ENCODE assay signal across 24 mouse cellular contexts in genomic region chr1:163657766-163658534, GRCm38 (mm10).
DNase-seq lines count a peak whose midpoint lies in the region; ATAC-seq lines count a peak whose summit lies in the region.
"Had no signal": no experiment of that assay in that cellular context is flagged by ENCODE, and none has a peak within 500 bp of the region (broad histone marks: within the 10 kb centered on the region; RNA-seq: fewer than 3 reads in every experiment).

No protein-coding gene starts in this region.

- no peak overlapping the region for H3K4me3 ChIP-seq in neural tube, embryonic 14.5 days (ENCODE audit: low read depth, low read length)
- no peak overlapping the region for H3K4me3 ChIP-seq in embryonic facial prominence, embryonic 12.5 days
- H3K4me3 ChIP-seq in limb, embryonic 11.5 days (ENCODE audit: low read depth, low read length) = no peak overlapping the region
- no peak overlapping the region for H3K4me3 ChIP-seq in heart, embryonic 12.5 days
- H3K4me3 ChIP-seq: embryonic facial prominence, embryonic 15.5 days; gastrocnemius, adult 2 months; heart, embryonic 13.5 days; intestine, embryonic 15.5 days; midbrain, embryonic 13.5 days had no signal

- H3K27me3 ChIP-seq in neural tube, embryonic 14.5 days (ENCODE audit: control insufficient read depth, insufficient read depth, low read length) = no peaks in the 10 kb centered on the region
- no peaks in the 10 kb centered on the region for H3K27me3 ChIP-seq in embryonic facial prominence, embryonic 12.5 days
- no peaks in the 10 kb centered on the region for H3K27me3 ChIP-seq in limb, embryonic 11.5 days (ENCODE audit: control insufficient read depth, insufficient read depth, low read length)
- H3K27me3 ChIP-seq in heart, embryonic 12.5 days (replicated peaks) = no peaks in the 10 kb centered on the region
- H3K27me3 ChIP-seq: embryonic facial prominence, embryonic 15.5 days; heart, embryonic 13.5 days; intestine, embryonic 15.5 days; midbrain, embryonic 13.5 days had no signal

- H3K27ac ChIP-seq in neural tube, embryonic 14.5 days (ENCODE audit: low read depth, low read length) = no peak overlapping the region
- peak overlapping the region; percentile 75 for H3K27ac ChIP-seq in embryonic facial prominence, embryonic 12.5 days
- H3K27ac ChIP-seq in limb, embryonic 11.5 days (replicated peaks; ENCODE audit: low read depth, low read length) = no peak overlapping the region
- no peak overlapping the region for H3K27ac ChIP-seq in heart, embryonic 12.5 days (ENCODE audit: poor library complexity, severe bottlenecking)
- H3K27ac ChIP-seq: embryonic facial prominence, embryonic 15.5 days; gastrocnemius, adult 2 months; heart, embryonic 13.5 days; hindbrain, embryonic 14.5 days; intestine, embryonic 15.5 days; midbrain, embryonic 13.5 days; stomach, postnatal 0 days had no signal

- no peaks in the 10 kb centered on the region for H3K4me1 ChIP-seq in neural tube, embryonic 14.5 days (ENCODE audit: control insufficient read depth, insufficient read depth, low read length)
- H3K4me1 ChIP-seq in embryonic facial prominence, embryonic 12.5 days = peaks cover 18% of the 10 kb centered on the region
- peaks cover 14% of the 10 kb centered on the region; the same call in 1 of the 2 replicates for H3K4me1 ChIP-seq in limb, embryonic 11.5 days (ENCODE audit: control insufficient read depth, insufficient read depth, low read length)
- H3K4me1 ChIP-seq in heart, embryonic 12.5 days (replicated peaks) = no peaks in the 10 kb centered on the region
- H3K4me1 ChIP-seq: heart, embryonic 13.5 days; intestine, embryonic 15.5 days; midbrain, embryonic 13.5 days had no signal

- H3K9me3 ChIP-seq in neural tube, embryonic 14.5 days (ENCODE audit: control insufficient read depth, low read length) = no peaks in the 10 kb centered on the region
- H3K9me3 ChIP-seq in embryonic facial prominence, embryonic 12.5 days = no peaks in the 10 kb centered on the region
- H3K9me3 ChIP-seq in limb, embryonic 11.5 days (ENCODE audit: control insufficient read depth, low read length) = no peaks in the 10 kb centered on the region
- no peaks in the 10 kb centered on the region for H3K9me3 ChIP-seq in heart, embryonic 12.5 days (replicated peaks)
- H3K9me3 ChIP-seq: embryonic facial prominence, embryonic 15.5 days; heart, embryonic 13.5 days; intestine, embryonic 15.5 days; midbrain, embryonic 13.5 days had no signal

- no peaks in the 10 kb centered on the region for H3K36me3 ChIP-seq in neural tube, embryonic 14.5 days (ENCODE audit: control insufficient read depth, insufficient read depth, low read length)
- H3K36me3 ChIP-seq in embryonic facial prominence, embryonic 12.5 days = no peaks in the 10 kb centered on the region
- no peaks in the 10 kb centered on the region for H3K36me3 ChIP-seq in limb, embryonic 11.5 days (ENCODE audit: control insufficient read depth, insufficient read depth, low read length)
- H3K36me3 ChIP-seq in heart, embryonic 12.5 days = no peaks in the 10 kb centered on the region
- H3K36me3 ChIP-seq: embryonic facial prominence, embryonic 15.5 days; heart, embryonic 13.5 days; intestine, embryonic 15.5 days; midbrain, embryonic 13.5 days had no signal

- 47% methylated on average over 7 of the region's 7 CpGs for WGBS in neural tube, embryonic 14.5 days
- WGBS in embryonic facial prominence, embryonic 12.5 days = 42% methylated on average over 7 of the region's 7 CpGs
- 34% methylated on average over 7 of the region's 7 CpGs for WGBS in limb, embryonic 11.5 days
- 67% methylated on average over 7 of the region's 7 CpGs for WGBS in heart, embryonic 12.5 days

- peak; percentile 73; the same call in 1 of the 2 replicates for ATAC-seq in neural tube, embryonic 14.5 days (ENCODE audit: low read depth)
- 0 out of 2 replicates have a peak, but pooled peaks have one; percentile 69 for ATAC-seq in embryonic facial prominence, embryonic 12.5 days (ENCODE audit: insufficient number of reproducible peaks, insufficient read depth, low FRiP score, low TSS enrichment)
- peak; percentile 89; the same call in 1 of the 2 replicates for ATAC-seq in limb, embryonic 11.5 days (ENCODE audit: insufficient number of reproducible peaks, low FRiP score, low TSS enrichment, low read depth)
- ATAC-seq in heart, embryonic 12.5 days (ENCODE audit: insufficient number of reproducible peaks, low FRiP score) = no peak
- ATAC-seq: intestine, embryonic 15.5 days had no signal

- no peak for DNase-seq in neural tube, embryonic 10.5 days (ENCODE audit: extremely low spot score, low spot score)
- peak; percentile 56 for DNase-seq in limb, embryonic 11.5 days (ENCODE audit: low spot score)
- DNase-seq in cerebellum, adult 9-10 months = no peak
- DNase-seq in adrenal gland, postnatal 36 days = no peak
- DNase-seq: adrenal gland, postnatal 14 days; cerebellum, adult 2 months; gastrocnemius, adult 2 months; heart, adult 11 months; heart, postnatal 36 days; kidney, adult 9 months; kidney, postnatal 36 days; layer of hippocampus, adult 9-11 months; lung, adult 18-20 months; lung, postnatal 14 days; right cerebral cortex, postnatal 4 days had no signal

- no peak overlapping the region for H3K9ac ChIP-seq in neural tube, embryonic 14.5 days (replicated peaks; ENCODE audit: low read depth, low read length)
- no peak overlapping the region for H3K9ac ChIP-seq in embryonic facial prominence, embryonic 12.5 days
- H3K9ac ChIP-seq in limb, embryonic 11.5 days (ENCODE audit: low read length) = no peak overlapping the region
- H3K9ac ChIP-seq in heart, embryonic 12.5 days = no peak overlapping the region
- H3K9ac ChIP-seq: embryonic facial prominence, embryonic 15.5 days; heart, embryonic 13.5 days; hindbrain, embryonic 14.5 days; intestine, embryonic 15.5 days; midbrain, embryonic 13.5 days had no signal

- H3K4me2 ChIP-seq in neural tube, embryonic 14.5 days (ENCODE audit: low read depth, low read length) = no peak overlapping the region
- no peak overlapping the region for H3K4me2 ChIP-seq in embryonic facial prominence, embryonic 12.5 days (replicated peaks)
- no peak overlapping the region for H3K4me2 ChIP-seq in limb, embryonic 11.5 days (ENCODE audit: low read depth, severe bottlenecking)
- no peak overlapping the region for H3K4me2 ChIP-seq in heart, embryonic 12.5 days
- H3K4me2 ChIP-seq: embryonic facial prominence, embryonic 15.5 days; heart, embryonic 13.5 days; hindbrain, embryonic 14.5 days; intestine, embryonic 15.5 days; midbrain, embryonic 13.5 days had no signal
